Mouse (Mus musculus) Patski (cell line): ENCODE data around the gene Tfap2b. TPM values are rescaled to one million over a fixed set of nuclear protein-coding genes. Genes with fewer than 3 reads are reported as not detected.

ENCODE experiments used
- ATAC-seq: fragments of 100-300 bp; one replicate; pipeline ENCODE4 v1.8.0; 2021
- CTCF ChIA-PET: fragments of 350-600 bp; sonication (Branson Sonifier 250); formaldehyde crosslinking; loops from one replicate; lab custom pipeline; 2022; ENCODE audit warnings: inconsistent platforms; lab: Charles Lee
- POLR2A ChIA-PET: fragments of 350-600 bp; sonication (Branson Sonifier 250); formaldehyde crosslinking; loops from one replicate; lab custom pipeline; 2022; ENCODE audit warnings: antibody characterized with exemption, inconsistent platforms; lab: Charles Lee
- DNase-seq: peaks from one replicate; pipeline ENCODE4 v3.0.0-alpha.2; 2011; ENCODE audit warnings: low read depth, low spot score
- H3K27me3 ChIP-seq: fragments of 371-371 bp; one replicate; pipeline ENCODE4 v1.5.1; 2021
- CTCF ChIP-seq: fragments of 100-300 bp; IDR thresholded peaks from one replicate; pipeline ENCODE4 v1.5.1; 2021
- in situ Hi-C: fragments of 300-500 bp; cut with MboI; formaldehyde crosslinking; loops from 3 replicates; pipeline ENCODE4 v1.11.1; 2018; ENCODE audit warnings: low pct_unique_long_range_greater_than_20kb, mixed read lengths
- polyA plus RNA-seq: library from polyadenylated mRNA; unstranded; gene quantifications from one replicate; pipeline ENCODE4 v1.2.3, GENCODE M21; 2021

Gene Tfap2b
- polyA plus RNA-seq, 1 experiment from 2014 or later, result not detected

DNA sequence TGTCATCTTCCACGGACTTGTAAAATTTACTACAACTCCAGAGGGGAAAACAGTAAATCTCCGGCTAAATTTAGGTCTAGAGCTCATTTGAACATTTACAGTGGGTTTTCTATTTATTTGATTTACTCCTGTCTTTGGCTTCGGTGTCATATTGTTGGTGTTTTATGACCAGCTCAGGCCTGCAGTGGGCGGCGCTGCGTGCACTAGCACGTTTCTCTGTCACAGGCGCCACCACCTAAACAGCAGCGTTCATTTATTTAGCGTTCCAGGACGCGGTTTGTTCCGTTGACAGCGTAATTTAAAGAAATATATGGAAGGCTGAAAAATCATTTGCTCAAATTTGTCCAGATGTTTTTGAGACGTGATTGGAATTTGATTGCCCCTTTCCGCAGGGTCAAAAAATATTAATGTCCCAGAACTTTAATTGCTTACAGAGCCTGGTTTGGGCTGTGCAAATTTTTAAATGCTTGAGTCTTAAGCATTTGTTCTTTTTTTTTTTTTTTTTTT, 22.9 kb downstream of the Tfap2b start:
- CTCF ChIA-PET, result no interaction called here
- DNase-seq, result no peak
- H3K27me3 ChIP-seq, result peaks cover 76% of the 10 kb centered on the region
- in situ Hi-C loops, result no loop called here
- POLR2A ChIA-PET, result no interaction called here
- no peak for ATAC-seq
- no peak for TF ChIP-seq CTCF

- CTCF ChIA-PET, result no interaction called here
- no peak for TF ChIP-seq CTCF
- no peak for ATAC-seq
- no peak for DNase-seq
- in situ Hi-C loops, result no loop called here
- peaks cover 81% of the 10 kb centered on the region for H3K27me3 ChIP-seq
- POLR2A ChIA-PET, result no interaction called here
These were observed 24.0 kb downstream of the Tfap2b start for GRCm38 (mm10) chr1:19232743-19233142.

- CTCF ChIA-PET, result no interaction called here
- H3K27me3 ChIP-seq, result peaks cover 81% of the 10 kb centered on the region
- DNase-seq (no peak), ATAC-seq (no peak)
- POLR2A ChIA-PET, result no interaction called here
- TF ChIP-seq CTCF, result no peak
- in situ Hi-C loops, result no loop called here
These were observed 25.1 kb downstream of the Tfap2b start for GRCm38 (mm10) chr1:19233857-19234256.

- ATAC-seq (no peak), DNase-seq (no peak)
- ChIA-PET CTCF (no interaction called here), POLR2A (no interaction called here)
- in situ Hi-C loops, result no loop called here
- peaks cover 81% of the 10 kb centered on the region for H3K27me3 ChIP-seq
- TF ChIP-seq CTCF, result no peak
These were observed 25.9 kb downstream of the Tfap2b start for GRCm38 (mm10) chr1:19234432-19235205.

- POLR2A ChIA-PET, result no interaction called here
- TF ChIP-seq CTCF, result no peak
- CTCF ChIA-PET, result no interaction called here
- in situ Hi-C loops, result no loop called here
- DNase-seq (no peak), ATAC-seq (no peak)
- peaks cover 83% of the 10 kb centered on the region for H3K27me3 ChIP-seq
These were observed 27.3 kb downstream of the Tfap2b start for GRCm38 (mm10) chr1:19236051-19236450.

GRCm38 (mm10) chr1:19236591-19236990, 27.9 kb downstream of the Tfap2b start:
- H3K27me3 ChIP-seq, result peaks cover 78% of the 10 kb centered on the region
- DNase-seq (no peak), ATAC-seq (no peak)
- in situ Hi-C loops, result no loop called here
- no peak for TF ChIP-seq CTCF
- ChIA-PET POLR2A (no interaction called here), CTCF (no interaction called here)

DNA sequence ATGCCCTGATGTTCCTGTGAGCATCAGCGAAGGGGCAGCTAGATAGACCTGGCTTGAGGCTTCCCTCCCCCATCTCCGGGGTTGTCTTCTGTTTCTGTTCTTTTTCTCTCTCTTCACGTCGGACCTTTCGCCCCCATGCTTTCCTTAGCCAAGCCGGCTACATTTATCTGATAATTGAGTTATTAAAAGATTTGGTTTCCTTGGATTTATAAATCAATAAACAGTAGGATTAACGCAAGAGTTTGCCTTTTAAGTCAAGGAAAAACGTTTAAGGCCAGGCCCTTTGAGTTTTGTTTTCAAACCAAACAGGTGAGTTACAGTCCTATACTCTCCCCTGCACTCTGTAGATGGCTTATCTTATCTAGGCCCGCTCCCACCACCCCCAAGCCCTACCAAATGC, 28.3 kb downstream of the Tfap2b start:
- CTCF ChIA-PET, result no interaction called here
- H3K27me3 ChIP-seq, result peaks cover 78% of the 10 kb centered on the region
- in situ Hi-C loops, result no loop called here
- POLR2A ChIA-PET, result interaction anchor here (0.7 kb wide), 1 partner anchor 195 kb away, joined by 3 read pairs; no protein-coding TSS in a partner anchor
- ATAC-seq (no peak), DNase-seq (no peak)
- no peak for TF ChIP-seq CTCF

DNA sequence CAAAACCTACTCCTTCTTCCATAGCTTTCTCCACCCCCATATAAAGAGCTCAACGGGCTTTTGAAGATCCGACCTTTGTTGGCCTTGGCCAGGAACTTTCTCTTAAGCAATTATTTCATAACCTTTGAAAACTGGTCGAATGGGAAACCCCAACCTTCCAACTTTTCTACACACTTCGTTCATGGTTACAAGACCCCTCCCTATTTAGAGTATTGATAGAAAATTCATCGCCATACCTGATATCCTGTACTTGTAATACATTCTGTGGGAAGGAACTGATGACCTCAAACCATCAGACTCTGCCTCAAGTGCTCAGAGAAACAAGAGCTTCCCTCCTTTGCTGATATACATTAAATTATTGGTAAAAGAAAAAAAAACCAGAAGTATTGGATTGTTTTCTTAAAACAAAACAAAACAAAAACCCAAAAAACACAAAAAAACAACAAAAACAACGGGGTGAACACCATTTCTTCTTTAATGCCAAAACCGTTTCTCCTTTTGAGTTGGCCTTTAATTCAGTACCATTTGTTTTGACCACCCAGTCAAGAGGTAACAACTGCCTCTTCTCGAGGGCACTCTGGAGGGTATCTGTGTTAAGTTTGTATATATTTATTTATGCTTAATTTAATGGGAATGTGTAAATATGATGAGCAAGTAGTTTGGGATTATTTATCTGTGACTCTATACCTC, 29.2 kb downstream of the Tfap2b start:
- in situ Hi-C loops, result no loop called here
- POLR2A ChIA-PET, result interaction anchor here (0.7 kb wide), 1 partner anchor 194 kb away, joined by 3 read pairs; no protein-coding TSS in a partner anchor
- CTCF ChIA-PET, result no interaction called here
- DNase-seq, result no peak
- H3K27me3 ChIP-seq, result peaks cover 81% of the 10 kb centered on the region
- no peak for TF ChIP-seq CTCF
- no peak for ATAC-seq

- ATAC-seq (no peak), DNase-seq (no peak)
- no peak for TF ChIP-seq CTCF
- peaks cover 73% of the 10 kb centered on the region for H3K27me3 ChIP-seq
- ChIA-PET CTCF (interaction anchor here (0.9 kb wide), 1 partner anchor 20 kb away, joined by 3 read pairs; no protein-coding TSS in a partner anchor), POLR2A (no interaction called here)
- in situ Hi-C loops, result no loop called here
These were observed 31.3 kb downstream of the Tfap2b start for GRCm38 (mm10) chr1:19240054-19240453.

DNA sequence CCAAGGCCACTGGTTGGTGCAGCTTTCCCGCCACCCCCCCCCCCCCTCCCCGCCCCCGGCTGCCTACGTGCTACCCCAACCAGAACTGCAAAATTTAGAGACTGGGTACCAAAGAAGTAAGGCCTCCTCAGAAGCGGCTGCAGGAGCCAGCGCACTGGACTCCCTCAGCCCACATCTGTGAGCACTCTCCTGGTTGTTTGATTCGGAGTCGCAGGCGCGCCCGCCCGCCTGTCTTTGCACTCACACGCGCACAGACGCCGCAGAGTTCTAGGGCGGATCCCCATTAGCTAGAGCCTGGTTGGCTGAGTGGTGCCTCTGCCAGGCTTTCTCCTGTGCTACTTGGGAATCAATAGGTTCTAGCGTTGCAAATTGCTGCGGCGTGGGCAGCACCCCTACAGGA, 32.6 kb downstream of the Tfap2b start:
- CTCF ChIA-PET, result no interaction called here
- in situ Hi-C loops, result no loop called here
- ATAC-seq (no peak), DNase-seq (no peak)
- POLR2A ChIA-PET, result no interaction called here
- H3K27me3 ChIP-seq, result peaks cover 67% of the 10 kb centered on the region
- no peak for TF ChIP-seq CTCF

GRCm38 (mm10) chr1:19242021-19242420, 33.3 kb downstream of the Tfap2b start:
- DNase-seq, result no peak
- no peak for TF ChIP-seq CTCF
- ChIA-PET POLR2A (no interaction called here), CTCF (no interaction called here)
- peaks cover 64% of the 10 kb centered on the region for H3K27me3 ChIP-seq
- no peak for ATAC-seq
- in situ Hi-C loops, result no loop called here
